Mouse (Mus musculus): ENCODE results near the gene Smad3.

Gene Smad3

GRCm38 (mm10) chr9:63696463-63697105 is 61.2 kb downstream of the Smad3 start:
- peak; percentile 42 for DNase-seq

GRCm38 (mm10) chr9:63691960-63692359 is 65.8 kb downstream of the Smad3 start:
- no peak for DNase-seq

GRCm38 (mm10) chr9:63690511-63690910 is 67.3 kb downstream of the Smad3 start:
- no peak for DNase-seq

- DNase-seq = no peak
Measured at GRCm38 (mm10) chr9:63687413-63688015, 70.3 kb downstream of the Smad3 start.

DNA sequence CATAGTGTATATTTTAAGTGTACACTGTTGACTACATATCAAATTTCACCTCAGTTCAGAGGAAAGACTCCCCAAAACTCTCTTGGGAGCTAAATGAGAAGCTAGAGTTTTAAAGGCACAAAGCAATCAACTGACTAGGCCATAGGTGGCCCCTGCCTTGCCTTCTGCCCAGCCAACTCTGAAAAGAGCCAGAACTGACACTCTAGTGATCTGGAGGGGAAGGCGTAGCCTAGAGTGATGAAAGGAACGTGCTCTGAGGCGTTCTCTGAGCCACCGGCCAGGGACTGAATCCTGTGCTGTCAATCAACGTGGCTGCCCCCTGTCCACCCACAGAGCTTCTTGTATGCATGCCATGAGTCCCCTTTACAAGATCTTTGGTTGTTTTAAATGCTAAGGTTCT is 72.4 kb downstream of the Smad3 start:
- DNase-seq = no peak

DNA sequence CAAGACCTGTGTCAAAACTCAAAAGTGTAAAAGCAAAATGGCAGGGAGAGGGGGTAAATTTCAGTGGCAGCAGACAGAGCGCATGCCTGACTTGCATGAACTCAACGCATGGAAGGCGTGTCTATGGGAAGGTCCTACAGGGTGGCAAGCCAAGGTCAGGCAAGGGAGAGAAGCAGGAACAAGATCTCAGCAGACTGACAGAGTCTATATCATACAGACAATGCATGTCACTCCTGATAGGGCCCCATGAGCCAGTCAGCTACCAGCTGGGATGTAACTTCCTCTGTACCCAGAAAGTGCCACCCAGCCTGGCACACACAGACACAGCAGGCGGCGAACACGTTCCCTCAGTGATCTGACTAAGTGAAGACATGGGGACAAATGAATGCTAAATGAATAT is 73.5 kb downstream of the Smad3 start:
- DNase-seq = no peak

- no peak for DNase-seq
Measured at GRCm38 (mm10) chr9:63682943-63683342, 74.9 kb downstream of the Smad3 start.

DNA sequence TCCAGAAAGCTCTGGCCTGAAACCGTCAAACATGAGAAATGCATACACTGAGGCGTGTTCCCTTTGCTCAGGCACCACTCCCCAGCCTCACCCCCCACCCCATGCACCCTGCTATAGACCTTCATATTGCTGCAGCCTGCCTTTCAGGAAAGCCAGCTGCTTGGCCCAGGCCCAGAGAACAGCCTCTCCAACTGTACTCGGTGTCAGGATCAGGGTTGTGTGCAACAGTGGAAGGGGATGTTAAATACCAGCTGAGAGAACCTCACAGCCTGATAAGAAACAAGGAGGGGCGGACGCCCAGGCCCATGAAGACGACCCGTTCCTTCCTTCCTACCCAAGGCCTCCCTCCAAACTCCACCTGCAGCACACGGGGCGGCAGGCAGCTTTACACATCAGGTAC is 75.5 kb downstream of the Smad3 start:
- DNase-seq = no peak

- DNase-seq = no peak
Measured at GRCm38 (mm10) chr9:63678076-63678475, 79.7 kb downstream of the Smad3 start.

GRCm38 (mm10) chr9:63677621-63678020 is 80.2 kb downstream of the Smad3 start:
- no peak for DNase-seq

GRCm38 (mm10) chr9:63674613-63675012 is 83.2 kb downstream of the Smad3 start:
- DNase-seq = no peak

- no peak for DNase-seq
Measured at GRCm38 (mm10) chr9:63673494-63673805, 84.3 kb downstream of the Smad3 start.

GRCm38 (mm10) chr9:63672797-63673493 is 84.8 kb downstream of the Smad3 start:
- no peak for DNase-seq

- DNase-seq = no peak
Measured at GRCm38 (mm10) chr9:63669816-63670215, 88.0 kb downstream of the Smad3 start.

- DNase-seq = no peak
Measured at GRCm38 (mm10) chr9:63668621-63669020, 89.2 kb downstream of the Smad3 start.

DNA sequence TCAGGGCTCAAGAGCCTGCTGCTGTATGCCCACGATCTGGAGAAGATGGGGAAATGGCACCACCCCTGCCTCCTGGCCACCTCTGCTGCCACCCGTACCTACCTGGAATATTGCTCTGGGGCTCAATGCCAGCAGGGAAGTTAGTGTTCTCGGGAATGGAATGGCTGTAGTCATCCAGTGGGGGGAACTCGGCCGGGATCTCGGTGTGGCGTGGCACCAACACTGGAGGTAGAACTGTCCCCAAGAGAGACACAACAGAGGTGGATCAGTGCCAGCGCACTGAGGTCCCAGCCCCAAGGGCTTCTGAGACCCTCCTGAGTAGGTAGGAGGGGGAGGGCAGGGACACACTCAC is 90.4 kb downstream of the Smad3 start:
- no peak for DNase-seq

GRCm38 (mm10) chr9:63666612-63667372 is 91.0 kb downstream of the Smad3 start:
- no peak for DNase-seq

- no peak for DNase-seq
Measured at GRCm38 (mm10) chr9:63664792-63665646, 92.8 kb downstream of the Smad3 start.

GRCm38 (mm10) chr9:63664300-63664745 is 93.5 kb downstream of the Smad3 start:
- no peak for DNase-seq

- DNase-seq = no peak
Measured at GRCm38 (mm10) chr9:63663222-63663621, 94.6 kb downstream of the Smad3 start.

GRCm38 (mm10) chr9:63662759-63663158 is 95.0 kb downstream of the Smad3 start:
- DNase-seq = no peak

DNA sequence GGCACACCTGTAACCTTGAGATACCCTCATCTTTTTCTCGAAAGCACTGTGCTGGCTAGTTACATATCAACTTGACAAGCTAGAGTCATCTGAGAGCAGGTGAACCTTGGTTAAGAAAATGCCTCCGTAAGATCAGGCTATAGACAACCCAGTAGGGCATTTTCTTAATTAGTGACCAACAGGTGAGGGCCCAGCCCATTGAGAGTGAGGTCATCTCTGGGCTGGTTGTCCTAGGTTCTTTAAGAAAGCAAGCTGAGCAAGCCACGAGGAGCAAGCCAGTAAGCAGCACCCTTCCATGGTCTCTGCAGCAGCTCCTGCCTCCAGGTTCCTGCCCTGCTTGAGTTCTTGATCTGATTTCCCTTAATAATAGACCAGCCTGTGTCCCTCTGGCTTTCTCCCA is 97.1 kb downstream of the Smad3 start:
- no peak for DNase-seq

GRCm38 (mm10) chr9:63660061-63660460 is 97.7 kb downstream of the Smad3 start:
- DNase-seq = no peak

All from liver (tissue).